Mouse (Mus musculus): Measurements from ENCODE around the gene Sox12.

Gene Sox12

DNA sequence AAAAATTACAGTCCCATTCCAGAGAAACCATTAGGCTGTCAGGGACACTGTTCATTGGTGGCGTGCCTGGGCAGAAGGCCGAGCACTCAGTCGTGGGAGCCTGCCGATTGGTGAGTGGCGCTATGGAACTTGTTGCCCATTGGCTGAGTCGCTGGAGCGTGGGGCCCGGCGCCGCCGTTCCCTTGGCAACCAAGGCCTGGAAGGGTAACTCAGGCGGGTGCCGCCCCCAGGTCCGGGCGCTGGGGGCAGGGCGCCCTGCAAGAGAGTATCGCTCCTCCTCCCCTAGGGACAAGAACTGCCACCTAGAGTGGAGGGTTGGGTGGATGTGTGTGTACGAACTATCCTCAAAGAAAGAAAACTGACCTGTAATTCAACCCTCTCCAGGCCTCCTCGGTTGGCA is 8.3 kb upstream of the Sox12 start:
- in situ Hi-C loops (cut with MboI, MseI): no loop called here

DNA sequence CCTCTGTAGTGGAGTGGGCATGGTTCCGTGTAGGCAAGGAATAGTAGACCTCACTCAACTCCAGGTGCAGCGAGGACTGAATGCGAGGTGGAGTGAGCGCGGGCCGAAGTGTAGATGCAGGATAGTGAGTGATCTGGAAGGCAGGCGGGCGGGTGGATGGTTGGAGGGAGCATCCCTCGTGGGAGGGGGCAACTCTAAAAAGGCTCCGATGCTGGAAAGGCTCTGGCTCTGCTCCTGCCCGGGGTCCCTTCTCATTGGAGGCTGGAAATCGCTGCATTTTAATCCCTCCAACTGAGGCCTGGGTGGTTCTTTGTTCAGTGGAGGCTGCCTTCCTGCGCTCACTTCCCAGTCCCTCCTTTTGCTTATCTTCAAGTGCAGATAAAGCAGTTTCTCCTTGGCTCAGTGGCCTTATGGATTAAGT is 1.3 kb upstream of the Sox12 start:
- in situ Hi-C loops (cut with MboI, MseI): loop anchor here (10.0 kb wide), 1 partner anchor 1724 kb away; no protein-coding TSS in a partner anchor

DNA sequence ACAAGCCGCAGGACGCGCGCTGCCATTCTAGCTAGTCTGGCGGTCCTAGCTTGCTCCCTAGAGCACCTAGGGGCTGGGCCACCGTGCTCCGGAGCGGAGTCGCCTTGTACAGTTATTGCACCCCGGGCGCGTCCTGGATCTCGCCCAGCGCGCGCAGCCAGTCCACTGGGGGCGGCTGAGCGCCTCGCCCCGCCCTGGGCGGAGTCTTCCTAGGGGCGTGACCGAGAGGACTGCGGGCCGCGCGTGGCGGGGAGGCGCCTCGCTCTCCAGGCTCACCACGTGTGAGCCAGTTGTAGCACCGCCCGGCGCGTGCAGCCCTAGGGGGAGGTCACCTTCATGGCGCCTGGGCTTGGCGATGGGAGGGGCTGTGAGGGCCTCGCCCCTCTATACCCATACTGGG is 828 bp upstream of the Sox12 start:
- in situ Hi-C loops (cut with MboI, MseI): loop anchor here (10.0 kb wide), 1 partner anchor 1724 kb away; no protein-coding TSS in a partner anchor

DNA sequence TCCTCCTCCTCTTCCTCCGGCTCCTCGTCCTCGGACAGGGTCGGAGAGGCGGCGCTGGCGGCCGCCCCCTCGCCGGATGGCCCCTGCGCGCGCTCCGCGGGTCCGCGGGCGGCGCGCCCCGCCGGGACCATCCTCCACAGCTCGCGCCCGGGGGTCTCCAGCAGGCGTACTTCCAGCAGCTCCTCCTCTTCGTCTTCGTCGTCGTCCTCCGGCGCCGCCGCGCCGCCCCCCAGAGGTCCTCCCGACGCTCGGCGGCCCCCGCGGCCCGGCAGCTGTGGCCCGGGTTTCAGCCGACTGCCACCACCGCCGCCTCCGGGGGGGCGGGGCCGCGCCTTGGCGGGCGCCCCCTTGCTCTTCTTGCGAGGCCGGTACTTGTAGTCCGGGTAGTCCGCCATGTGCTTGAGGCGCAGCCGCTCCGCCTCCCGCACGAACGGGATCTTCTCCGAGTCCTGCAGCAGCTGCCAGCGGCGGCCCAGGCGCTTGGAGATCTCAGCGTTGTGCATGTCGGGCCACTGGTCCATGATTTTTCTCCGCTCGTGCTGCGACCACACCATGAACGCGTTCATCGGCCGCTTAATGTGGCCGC is 766 bp downstream of the Sox12 start:
- in situ Hi-C loops (cut with MboI, MseI): loop anchor here (10.0 kb wide), 1 partner anchor 1722 kb away; no protein-coding TSS in a partner anchor

DNA sequence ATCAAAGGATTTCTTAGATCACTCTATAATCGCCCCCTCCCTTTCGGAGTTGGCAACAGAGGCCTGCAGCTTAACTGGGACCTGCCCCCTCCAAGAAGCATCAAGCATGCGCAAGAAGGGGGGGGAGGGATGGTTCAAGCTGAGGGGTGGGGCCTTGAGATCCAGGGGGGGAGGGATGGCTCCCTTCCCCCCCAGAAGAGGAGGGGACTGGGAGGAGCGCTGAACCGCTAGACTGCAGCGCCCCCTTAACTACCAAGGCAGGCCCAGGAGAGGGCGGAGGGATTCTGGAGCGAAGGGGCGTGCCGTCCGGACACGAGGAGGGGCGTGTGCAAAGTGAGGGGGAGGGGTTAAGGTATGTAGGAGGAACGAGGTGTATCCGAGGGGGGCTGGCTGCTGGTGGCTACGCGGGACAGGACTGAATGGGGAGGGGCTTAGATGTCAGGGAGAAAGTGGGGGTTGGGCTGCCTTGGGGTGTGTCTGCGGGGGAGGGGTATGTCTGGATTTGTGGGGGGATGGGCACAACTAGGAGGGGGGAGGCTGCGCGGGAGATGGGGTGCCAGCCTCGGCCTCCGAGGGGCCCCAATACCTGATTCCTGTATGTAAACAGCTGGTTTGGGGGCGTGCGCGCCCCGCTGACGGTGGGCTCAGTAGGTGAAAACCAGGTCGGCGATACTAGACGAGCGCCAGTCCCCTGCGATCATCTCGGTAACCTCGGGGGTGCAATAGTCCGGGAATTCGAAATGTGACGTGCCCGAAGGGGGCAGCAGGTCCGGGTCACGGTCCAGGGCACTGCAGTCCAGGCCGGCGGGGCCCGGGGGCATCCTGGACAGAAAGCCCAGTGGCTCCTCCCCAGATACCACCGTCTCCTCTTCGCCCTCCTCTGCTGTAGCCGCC is 1.5 kb downstream of the Sox12 start:
- in situ Hi-C loops (cut with MboI, MseI): loop anchor here (10.0 kb wide), 1 partner anchor 1722 kb away; no protein-coding TSS in a partner anchor

DNA sequence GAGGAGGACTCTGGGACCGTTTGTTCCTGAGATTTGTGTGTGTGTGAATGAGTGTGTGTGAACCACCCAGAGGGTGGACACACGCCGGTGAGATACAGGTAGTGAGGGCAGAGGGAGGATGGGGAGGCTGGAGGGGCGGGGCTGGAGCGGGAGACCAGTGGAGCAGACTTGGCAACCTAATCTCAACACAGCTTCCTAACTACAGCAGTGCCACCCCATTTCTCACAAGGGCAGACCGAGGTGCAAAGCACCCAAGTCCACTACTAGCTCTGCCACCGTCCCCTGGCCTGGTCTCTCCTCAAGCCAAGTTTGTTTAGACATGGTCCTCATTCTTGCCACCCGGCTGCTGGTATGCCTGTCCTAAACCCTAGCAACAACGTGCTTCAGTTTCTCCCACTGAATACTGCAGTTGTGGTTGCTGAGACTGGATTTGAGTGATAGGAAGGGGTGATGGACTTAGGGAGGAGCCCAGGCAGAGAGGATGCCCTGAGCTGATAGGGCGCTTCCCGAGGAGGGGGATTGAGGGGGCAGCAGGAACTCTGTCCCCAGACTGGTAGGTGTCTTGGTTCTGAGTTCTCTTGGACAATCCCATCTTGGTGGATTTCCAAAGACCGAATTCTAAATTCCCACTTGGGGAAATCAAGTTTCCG is 2.5 kb downstream of the Sox12 start:
- in situ Hi-C loops (cut with MboI, MseI): loop anchor here (10.0 kb wide), 1 partner anchor 1721 kb away; no protein-coding TSS in a partner anchor

DNA sequence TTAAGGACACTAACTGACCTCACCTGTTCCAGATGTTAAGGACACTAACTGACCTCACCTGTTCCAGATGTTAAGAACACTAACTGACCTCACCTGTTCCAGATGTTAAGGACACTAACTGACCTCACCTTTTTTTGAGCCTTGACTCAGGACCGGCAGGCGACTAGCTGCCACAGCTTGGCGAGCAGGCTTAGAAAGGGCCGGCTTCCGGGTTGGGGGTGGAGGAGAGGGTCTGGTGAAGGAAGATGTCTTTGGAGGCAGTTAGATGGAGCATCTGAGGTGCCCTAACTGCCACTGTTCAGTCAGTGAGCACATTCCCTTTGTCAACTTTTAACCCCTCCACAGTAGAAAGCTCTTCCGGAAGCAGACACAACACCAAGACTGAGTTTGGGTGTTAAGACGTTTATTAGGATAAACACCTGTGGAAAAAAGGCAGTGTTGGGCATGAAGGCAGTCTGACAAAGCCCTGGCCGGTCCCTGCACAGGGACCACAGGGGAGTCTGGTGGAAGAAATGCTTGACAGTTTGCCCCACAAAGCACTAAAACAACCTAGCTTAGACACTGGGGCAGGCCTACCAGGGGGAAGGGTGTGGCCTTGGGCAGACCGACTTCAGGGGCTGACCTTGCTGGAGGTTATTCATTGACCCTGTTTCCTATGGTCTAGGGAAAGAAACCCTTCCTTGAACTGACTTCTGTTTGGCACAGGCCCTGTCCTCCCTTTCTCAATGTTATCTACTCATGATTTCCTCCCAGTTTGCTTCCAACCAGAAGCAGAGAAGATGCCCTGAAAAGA is 4.4 kb downstream of the Sox12 start:
- in situ Hi-C loops (cut with MboI, MseI): loop anchor here (10.0 kb wide), 1 partner anchor 1719 kb away; no protein-coding TSS in a partner anchor

DNA sequence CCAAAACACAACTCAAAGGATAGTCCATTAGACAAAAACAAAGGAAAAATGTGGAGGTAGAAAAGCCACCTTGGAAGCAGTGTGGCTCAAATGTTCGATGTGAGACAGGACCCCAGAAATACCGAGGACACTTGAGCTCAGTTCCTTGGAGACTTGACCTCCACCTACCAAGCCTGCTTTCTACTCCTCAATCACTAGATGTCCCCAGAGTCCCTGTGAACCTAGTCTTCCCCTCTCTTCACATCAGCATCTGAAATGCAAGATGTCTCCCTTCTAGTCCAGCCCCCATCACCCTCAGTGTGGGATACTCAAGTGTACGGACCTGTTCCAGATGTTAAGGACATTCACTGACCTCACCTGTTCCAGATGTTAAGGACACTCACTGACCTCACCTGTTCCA is 5.1 kb downstream of the Sox12 start:
- in situ Hi-C loops (cut with MboI, MseI): loop anchor here (10.0 kb wide), 1 partner anchor 1718 kb away; no protein-coding TSS in a partner anchor

DNA sequence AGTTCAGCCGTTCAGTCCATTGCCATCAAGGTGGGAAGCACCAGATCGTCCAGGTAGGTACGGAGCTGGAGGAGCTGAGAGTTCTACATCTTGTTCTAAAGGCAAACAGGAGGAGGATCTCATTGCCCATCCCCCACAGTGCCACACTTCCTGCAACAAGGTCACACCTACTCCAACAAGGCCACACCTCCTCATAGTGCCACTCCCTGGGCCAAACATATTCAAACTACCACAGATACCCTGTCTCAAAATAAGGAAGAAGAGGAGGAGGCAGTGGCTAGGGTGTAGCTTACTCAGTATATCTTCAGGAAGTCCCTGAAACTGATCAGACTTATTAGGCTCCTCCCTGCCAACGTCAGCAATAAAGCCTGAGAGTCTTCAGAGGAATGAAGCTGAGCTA is 13.7 kb downstream of the Sox12 start:
- in situ Hi-C loops (cut with MboI, MseI): no loop called here

DNA sequence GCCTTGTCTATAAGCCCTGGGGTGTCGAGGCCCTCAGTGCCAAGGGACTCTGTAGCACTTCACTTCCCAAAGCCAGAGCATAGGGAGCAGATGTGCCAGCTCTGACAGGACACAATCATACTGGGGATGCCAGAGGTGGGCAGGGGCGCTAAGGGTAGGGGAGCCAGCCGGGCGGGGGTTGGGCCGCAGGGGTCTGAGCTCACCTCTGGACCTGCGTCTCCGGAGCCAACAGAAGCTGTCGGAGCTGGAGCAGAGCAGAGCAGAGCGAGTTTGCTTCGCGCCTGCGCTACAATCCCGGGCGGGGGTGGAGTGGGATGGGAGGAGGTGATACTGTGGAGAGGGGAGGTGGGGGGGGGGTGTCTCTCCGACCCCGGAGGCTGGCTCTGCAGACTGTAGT is 21.5 kb downstream of the Sox12 start, which contains the start of gene Nrsn2:
Gene Nrsn2 (minus strand): TSS at position 294 of the 397 bp plus-strand sequence.
- in situ Hi-C loops (cut with MboI, MseI): no loop called here

DNA sequence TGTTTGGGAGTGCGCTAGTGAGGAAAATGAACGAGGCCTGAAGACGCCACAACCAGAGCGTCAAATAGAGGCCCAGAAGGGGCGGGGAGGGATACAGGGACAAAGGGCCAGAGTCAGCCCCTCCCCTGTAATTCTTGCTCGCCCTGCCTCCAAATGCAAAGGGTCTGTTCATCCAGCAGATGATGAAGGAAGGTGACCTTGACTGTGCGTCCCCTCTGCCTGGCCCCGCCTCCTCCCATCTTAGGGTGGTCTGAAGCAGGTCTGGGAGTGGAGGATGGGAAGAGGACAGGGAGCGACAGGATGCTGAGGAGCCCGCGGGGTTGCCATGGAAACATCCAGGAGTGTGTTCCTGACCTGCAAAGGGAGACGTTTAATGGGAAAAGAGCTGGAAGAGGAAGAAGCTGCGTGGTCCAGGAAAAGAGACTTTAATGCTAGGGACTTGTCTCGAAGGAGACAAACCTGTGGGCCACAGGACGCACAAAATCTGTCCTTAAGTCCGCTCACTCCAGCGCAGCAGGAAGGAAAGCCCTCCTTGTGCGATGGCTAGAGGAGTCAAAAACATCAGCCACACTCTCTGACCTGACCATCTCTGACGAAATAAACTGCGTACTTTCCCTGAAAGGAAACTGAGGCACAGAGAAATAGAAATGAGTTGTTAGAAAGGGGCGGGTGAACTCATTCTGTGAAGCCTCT is 22.1 kb downstream of the Sox12 start:
- in situ Hi-C loops (cut with MboI, MseI): no loop called here

DNA sequence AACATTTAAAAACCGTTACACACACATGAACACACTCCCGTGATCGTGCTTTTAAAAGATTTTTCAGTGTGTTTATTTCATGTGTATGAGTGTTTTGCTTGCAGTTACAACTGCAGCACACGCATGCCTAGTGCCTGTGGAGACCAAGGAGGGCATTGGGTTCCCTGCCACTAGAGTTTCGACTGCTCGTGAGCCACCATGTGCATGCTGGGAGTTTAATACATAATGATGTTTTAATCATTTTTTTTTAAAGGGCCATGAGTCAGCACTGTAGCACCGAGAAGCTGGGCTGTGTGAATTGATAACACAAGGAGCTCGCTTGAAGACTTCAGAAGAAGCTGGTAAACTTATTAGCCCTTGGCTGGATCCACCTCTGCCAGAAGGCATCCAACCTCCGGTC is 24.3 kb downstream of the Sox12 start:
- in situ Hi-C loops (cut with MboI, MseI): no loop called here

DNA sequence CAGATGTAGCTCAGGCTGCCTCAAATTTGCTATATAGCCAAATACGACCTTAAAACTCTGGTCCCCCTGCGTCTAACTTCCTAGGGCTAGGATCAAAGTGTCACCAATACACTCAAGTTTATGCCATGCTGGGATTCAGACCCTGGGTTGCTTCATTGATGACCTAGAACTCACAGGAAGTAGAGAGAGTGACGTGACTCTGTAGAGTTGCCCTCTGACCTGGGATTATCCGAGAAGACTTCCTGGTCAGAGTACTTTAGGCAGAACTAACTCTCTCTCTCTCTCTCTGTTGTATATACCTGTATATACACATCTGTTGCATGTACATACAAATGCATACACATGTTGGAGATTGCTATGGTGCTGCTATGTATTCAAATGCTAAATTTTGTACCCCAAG is 25.2 kb downstream of the Sox12 start:
- in situ Hi-C loops (cut with MboI, MseI): no loop called here

DNA sequence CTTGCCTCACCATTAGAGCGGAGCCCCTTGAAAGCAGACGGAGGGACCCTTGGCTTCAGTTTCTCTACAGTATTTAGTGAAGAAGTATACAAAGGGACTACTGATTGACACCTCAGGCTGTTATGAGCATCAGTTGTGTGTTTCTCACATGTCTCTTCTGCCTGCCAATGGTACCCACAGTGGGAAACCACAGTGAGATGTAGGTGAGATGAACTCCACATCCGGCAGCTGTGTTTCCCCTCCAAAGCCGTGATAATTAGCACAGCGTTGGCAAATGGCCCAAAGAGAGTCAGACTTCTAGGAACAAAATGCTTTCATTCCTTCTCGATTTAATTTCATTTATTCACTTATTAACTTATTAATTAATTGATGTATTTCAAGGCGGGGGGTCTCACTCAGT is 25.8 kb downstream of the Sox12 start:
- in situ Hi-C loops (cut with MboI, MseI): no loop called here

DNA sequence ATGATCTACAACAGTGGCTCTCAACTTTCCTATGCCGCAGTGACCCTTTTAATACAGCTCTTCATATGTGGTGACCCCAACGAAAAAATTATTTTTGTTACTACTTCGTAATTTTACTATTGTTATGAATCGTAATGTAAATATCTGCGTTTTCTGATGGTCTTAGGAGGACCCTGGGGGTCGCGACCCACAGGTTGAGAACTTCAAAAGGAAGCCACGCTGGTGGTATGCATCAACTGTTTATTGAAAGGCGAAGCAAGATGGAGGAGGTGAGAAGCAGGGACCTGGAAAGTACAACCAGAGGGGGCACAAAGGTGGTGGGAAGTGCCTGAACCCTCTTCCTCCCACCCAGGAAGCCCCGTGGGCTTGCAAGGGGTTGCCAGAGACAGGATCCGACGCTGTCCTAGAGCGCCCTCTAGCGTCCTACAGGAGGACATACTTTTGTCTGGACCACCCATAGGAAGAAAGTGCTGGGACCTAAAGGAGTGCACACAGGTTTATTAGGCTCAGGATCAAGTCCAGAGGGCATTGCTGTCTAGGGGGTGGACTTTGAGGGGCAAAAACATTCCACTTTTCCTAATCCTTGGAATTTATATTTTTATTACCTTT is 29.2 kb downstream of the Sox12 start:
- in situ Hi-C loops (cut with MboI, MseI): loop anchor here (5.0 kb wide), 1 partner anchor 261 kb away; the partner anchor contains the start of gene Srxn1

DNA sequence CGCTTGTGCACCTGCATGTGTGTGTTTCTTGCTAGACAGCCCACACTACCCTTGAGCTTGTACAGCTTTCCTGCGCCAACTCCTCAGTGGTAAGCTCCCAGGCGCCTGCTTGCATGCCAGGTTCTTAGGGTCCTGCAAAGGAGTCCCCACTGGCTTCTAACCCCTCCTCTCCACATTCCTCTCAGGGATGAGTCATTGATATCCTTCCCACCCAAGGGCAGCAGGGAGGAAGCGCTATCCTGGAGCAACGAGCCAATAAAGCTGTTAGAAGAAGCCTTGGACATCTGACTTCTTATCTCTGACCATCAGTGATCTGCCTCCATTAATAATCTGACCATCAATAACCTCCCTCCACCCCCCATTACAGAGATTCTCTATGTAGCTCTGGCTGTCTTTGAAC is 29.9 kb downstream of the Sox12 start:
- in situ Hi-C loops (cut with MboI, MseI): loop anchor here (5.0 kb wide), 1 partner anchor 261 kb away; the partner anchor contains the start of gene Srxn1

DNA sequence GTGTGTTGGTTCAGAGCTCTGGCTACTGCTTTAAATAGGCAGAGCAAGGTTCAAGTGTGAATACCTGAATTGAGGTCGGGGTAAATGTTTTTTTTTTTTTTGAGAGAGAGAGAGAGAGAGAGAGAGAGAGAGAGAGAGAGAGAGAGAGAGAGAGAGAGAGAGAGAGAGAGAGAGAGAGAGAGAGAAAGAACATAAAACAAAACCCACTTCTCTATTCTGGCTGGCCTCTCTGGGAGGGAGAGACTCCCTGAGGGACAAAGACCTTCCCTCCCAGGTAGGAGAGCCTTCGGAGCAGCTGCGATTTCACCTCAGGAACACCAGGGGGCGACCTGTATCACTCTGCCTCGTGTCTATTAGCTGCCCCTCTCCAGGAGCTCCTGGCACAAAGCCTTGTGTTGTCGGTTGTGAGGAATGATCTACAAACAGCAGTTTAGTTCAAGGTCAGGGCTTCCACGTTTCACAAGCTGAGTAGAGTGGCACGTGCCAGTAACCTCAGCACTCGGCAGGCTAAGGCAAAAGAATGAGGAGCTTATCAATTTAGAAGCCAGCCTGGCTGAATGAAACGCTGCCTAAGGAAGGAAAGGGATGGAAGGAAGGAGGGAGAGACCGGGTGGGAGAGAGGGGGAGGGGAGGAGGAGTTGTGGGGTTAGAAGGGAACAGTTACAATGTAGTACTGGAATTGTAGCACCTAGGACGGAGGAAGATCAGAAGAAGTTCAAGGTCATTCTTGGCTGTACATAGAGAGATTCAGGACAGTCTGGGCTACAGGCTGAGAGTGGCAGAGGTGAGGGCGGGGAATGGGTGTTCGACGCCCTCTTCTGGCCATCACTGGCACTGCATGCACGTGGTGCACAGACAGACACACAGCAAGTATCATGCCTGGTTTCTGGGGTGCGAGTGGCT is 34.4 kb downstream of the Sox12 start:
- in situ Hi-C loops (cut with MboI, MseI): no loop called here

DNA sequence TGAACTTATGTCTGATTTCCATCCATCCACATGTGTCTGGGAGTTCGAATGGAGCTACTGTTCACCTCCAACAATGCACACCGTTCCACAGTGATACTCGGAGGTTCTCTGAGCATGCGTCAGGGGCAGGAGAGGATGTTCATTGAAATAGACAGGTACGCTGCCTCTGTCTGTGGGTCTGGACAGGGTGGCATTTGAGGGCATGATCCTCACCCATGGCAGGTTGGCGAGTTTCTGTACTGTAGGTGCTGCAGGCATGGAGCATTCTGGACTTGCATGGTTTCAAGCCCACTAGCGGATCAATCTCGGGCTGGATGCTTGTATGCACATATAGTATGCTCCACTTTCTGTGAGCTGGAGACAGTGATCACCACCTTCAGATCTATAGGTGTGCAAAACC is 36.7 kb downstream of the Sox12 start:
- in situ Hi-C loops (cut with MboI, MseI): no loop called here

DNA sequence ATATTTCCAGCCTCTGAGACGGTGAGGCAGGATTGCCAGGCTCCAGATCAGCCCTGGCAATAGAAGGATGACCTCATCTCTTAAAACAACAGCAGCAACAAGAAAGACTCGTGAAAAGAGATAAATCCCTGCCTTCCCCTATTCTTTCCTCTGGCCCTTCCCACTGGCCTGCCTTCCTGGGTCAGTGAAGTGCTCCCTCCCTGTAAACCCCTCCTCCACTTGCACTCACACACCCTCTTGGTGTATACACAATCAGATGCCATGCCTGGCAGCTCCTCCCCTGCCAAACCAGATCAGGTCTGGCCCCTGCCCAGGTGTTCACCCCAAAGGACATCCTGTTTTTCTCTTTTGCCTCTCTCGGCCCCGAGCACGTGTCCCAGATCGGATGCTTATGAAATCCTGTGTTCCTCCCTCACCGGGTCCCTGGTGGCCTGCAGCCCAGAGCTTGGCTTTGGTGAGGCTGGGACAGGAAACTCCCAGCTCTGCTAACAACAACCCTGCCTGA is 37.5 kb downstream of the Sox12 start:
- in situ Hi-C loops (cut with MboI, MseI): no loop called here

Measured in T-helper 1 cell (primary cell).